Mouse (Mus musculus) G1E (cell line): ENCODE data around the gene Rnf130. TPM values are rescaled to one million over a fixed set of nuclear protein-coding genes. Genes with fewer than 3 reads are reported as not detected.

ENCODE experiments used
- ATAC-seq: 2 replicates; pipeline ENCODE4 v1.8.0; 2016; ENCODE audit warnings: mild to moderate bottlenecking; ENCODE audit not compliant: insufficient number of reproducible peaks, poor library complexity, low FRiP score, severe bottlenecking; ENCODE audit errors: extremely low read depth
- DNase-seq: peaks from one replicate; pipeline ENCODE4 v3.0.0; 2012; ENCODE audit warnings: low spot score
- H3K27me3 ChIP-seq: 2 replicates; pipeline ENCODE4 v1.6.1; 2012; ENCODE audit warnings: mild to moderate bottlenecking, low read length, inconsistent platforms; ENCODE audit not compliant: insufficient read depth
- H3K36me3 ChIP-seq: replicated peaks from 2 replicates; pipeline ENCODE3; 2012; ENCODE audit warnings: mild to moderate bottlenecking, inconsistent platforms
- H3K4me1 ChIP-seq: 2 replicates; pipeline ENCODE4 v1.6.1; 2012; ENCODE audit warnings: low read depth, low read length, inconsistent platforms, mixed read lengths; ENCODE audit not compliant: insufficient read depth
- H3K4me3 ChIP-seq: 2 replicates; pipeline ENCODE4 v1.5.1; 2012; ENCODE audit warnings: low read depth, mild to moderate bottlenecking, inconsistent platforms, low read length, moderate library complexity, mixed read lengths
- H3K9me3 ChIP-seq: replicated peaks from 2 replicates; pipeline ENCODE4 v1.6.1; 2012; ENCODE audit warnings: inconsistent platforms
- CTCF ChIP-seq: IDR thresholded peaks from 2 replicates; pipeline ENCODE4 v1.5.1; 2012; ENCODE audit warnings: low read depth, low read length, inconsistent platforms, mixed read lengths
- GATA1 ChIP-seq: IDR thresholded peaks from 2 replicates; pipeline ENCODE4 v1.6.1; 2012; ENCODE audit warnings: borderline replicate concordance, low read length, inconsistent platforms, mixed read lengths
- GATA2 ChIP-seq: IDR thresholded peaks from 2 replicates; pipeline ENCODE4 v1.6.1; 2012; ENCODE audit warnings: low read depth, low read length, inconsistent platforms, borderline replicate concordance
- POLR2AphosphoS5 ChIP-seq: IDR thresholded peaks from 2 replicates; pipeline ENCODE4 v1.6.1; 2012; ENCODE audit warnings: low read depth, low read length, inconsistent platforms; ENCODE audit not compliant: insufficient replicate concordance
- TAL1 ChIP-seq: conservative IDR thresholded peaks from 2 replicates; pipeline ENCODE4 v1.6.1; 2012; ENCODE audit warnings: low read depth, low read length, inconsistent platforms, mixed read lengths
- polyA plus RNA-seq: library from polyadenylated mRNA; stranded (reverse); fragments of >175 nt; gene quantifications from 2 replicates; pipeline ENCODE4 v1.2.3, GENCODE M21; 2012
- total RNA-seq, 2 experiments: library from RNA; stranded (forward) in 1 of 2; stranded (reverse) in 1 of 2; fragments of 200-1000 nt in 1 of 2; fragments of >200 nt in 1 of 2; fragmentation: Nextera tagmentation in 1 of 2; gene quantifications; 2 replicates each; pipeline ENCODE4 v1.2.3; 2014 to 2017

The Rnf130 gene
- total and polyA plus RNA-seq, 3 experiments, result 80.8 to 225 (median 199) TPM

DNA sequence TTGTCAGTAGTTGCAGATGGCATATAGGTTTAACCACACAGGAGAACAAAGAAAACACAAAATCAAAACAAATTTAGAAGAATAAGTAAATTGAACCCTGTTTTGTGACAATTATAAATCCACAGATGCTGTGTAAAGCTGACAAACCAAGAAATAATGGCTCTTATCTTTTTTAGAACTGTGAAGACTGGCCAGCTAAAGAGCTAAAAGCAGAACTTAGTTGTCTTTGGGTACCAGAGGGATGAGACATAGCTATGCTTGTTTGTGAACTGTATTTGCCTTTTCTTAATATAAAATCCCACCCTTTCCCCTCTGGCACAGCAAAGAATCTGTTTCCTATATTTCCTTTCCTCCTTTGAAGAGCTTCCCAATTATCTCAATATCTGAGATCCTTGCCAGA lies 9.0 kb downstream of the Rnf130 start:
- no peak for ATAC-seq
- H3K4me1 ChIP-seq, result peaks cover 82% of the 10 kb centered on the region
- H3K9me3 ChIP-seq, result no peaks in the 10 kb centered on the region
- no peaks in the 10 kb centered on the region for H3K27me3 ChIP-seq
- no peak overlapping the region for H3K4me3 ChIP-seq
- no peak for DNase-seq
- peaks cover 16% of the 10 kb centered on the region for H3K36me3 ChIP-seq
- no peak for TF ChIP-seq GATA2
- no peak for TF ChIP-seq TAL1
- TF ChIP-seq CTCF, result no peak
- no peak for TF ChIP-seq GATA1
- no peak for TF ChIP-seq POLR2AphosphoS5

DNA sequence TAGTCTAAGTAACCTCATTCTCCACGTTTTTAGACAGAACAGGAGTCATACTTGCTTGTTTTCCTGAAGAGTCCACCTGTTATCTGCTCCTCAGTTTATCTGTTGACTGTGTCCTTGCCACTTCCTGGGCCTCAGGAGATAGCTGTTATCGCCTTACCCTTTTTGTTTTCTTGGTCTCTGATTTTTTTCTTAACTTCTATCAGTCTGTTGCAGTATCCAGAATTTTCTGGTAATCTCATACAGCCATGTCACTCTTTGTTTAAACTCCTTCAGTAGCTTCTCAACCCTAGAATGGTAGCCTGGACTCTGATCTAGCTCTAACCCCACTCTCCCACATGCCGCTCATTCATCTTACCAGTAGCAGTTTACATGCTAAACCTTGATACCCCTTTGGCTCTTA lies 10.6 kb downstream of the Rnf130 start:
- H3K4me1 ChIP-seq, result peaks cover 74% of the 10 kb centered on the region
- no peaks in the 10 kb centered on the region for H3K27me3 ChIP-seq
- H3K4me3 ChIP-seq, result peak overlapping the region; percentile 9; the same call in 1 of the 2 replicates
- no peaks in the 10 kb centered on the region for H3K9me3 ChIP-seq
- peak; percentile 88 for ATAC-seq
- peaks cover 16% of the 10 kb centered on the region for H3K36me3 ChIP-seq
- TF ChIP-seq CTCF, result no peak
- no peak for TF ChIP-seq POLR2AphosphoS5
- no peak for TF ChIP-seq GATA1
- 0 out of 2 replicates have a peak, but pooled peaks have one; percentile 34 for TF ChIP-seq GATA2
- peak; percentile 97 for TF ChIP-seq TAL1
- peak; percentile 34 for DNase-seq

DNA sequence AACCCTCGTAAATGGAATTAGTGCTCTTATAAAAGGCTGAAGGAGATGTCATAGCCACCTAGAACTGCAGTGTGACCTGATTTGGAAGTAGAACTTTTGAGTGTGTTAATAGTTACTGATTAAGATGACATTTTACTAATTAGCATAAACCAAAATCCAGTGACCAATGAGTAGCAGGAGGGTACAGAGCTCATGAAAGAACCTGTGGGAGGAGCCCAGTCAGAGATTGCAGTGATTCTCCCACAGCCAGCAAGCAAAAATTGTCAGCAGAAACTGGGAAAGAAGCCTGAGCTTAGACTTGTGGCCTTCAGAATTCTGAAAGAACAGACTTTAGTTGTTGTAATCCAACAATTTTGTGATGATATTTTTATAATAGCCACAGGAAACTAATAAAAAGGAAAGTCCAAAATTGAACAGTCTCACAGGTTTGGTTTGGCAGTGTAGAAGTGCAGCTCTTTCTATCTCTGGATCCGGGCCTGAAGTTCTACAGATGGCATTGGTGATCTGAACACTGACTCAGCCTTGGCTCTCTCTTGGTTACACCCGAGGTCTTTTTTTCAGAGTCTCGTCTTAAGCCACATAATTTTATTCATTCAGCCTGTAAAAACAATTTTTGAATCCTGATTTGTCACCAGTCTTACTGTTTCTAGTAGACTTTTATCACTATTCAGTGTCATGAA lies 11.8 kb downstream of the Rnf130 start:
- no peak for DNase-seq
- H3K4me3 ChIP-seq, result no peak overlapping the region; the same call in 1 of the 2 replicates
- H3K4me1 ChIP-seq, result peaks cover 75% of the 10 kb centered on the region
- no peaks in the 10 kb centered on the region for H3K9me3 ChIP-seq
- no peaks in the 10 kb centered on the region for H3K27me3 ChIP-seq
- H3K36me3 ChIP-seq, result peaks cover 10% of the 10 kb centered on the region
- TF ChIP-seq CTCF (no peak), GATA1 (no peak), GATA2 (no peak), POLR2AphosphoS5 (no peak), TAL1 (no peak)
- ATAC-seq, result no peak

DNA sequence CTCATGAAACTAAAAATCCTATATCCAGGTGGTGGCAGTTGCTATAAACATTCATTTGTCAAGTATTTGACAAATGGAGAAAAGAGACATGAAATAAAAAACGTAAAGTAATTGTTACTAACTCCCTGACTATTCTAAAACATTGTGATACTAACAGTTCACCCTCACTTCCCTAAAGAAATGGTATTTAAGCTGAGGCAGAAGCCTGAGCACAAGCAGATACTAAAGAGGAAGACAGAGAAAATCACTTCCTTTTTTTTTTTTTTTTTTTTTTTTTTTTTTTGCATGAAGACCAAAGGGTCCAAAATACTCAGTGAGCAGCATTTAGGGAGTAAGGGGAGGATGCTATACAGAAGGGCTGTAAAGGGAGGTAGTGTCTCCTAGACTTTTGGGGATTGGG lies 13.6 kb downstream of the Rnf130 start:
- Histone ChIP-seq H3K36me3 (peaks cover 5% of the 10 kb centered on the region), H3K4me3 (no peak overlapping the region), H3K9me3 (no peaks in the 10 kb centered on the region), H3K27me3 (no peaks in the 10 kb centered on the region), H3K4me1 (peaks cover 69% of the 10 kb centered on the region)
- TF ChIP-seq GATA2 (no peak), TAL1 (no peak), POLR2AphosphoS5 (no peak), GATA1 (no peak), CTCF (no peak)
- no peak for DNase-seq
- no peak for ATAC-seq

DNA sequence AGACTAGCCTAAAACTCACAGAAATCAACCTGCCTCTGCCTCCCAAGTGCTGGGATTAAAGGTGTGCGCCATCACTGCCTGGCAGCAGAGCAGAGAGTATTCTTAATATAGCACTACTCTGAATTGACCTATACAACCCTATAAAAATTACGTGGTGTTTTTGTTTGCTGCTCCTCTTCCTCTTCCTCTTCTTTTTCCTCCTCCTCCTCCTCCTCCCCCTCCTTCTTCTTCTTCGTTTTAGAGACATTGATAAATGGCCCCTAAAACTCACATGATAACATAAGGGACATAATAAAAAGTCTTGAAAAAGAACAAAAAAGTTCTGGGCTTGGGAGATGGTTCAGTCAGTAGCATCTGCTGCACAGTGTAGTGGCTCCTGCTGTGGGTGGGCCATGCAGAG lies 16.0 kb downstream of the Rnf130 start:
- no peaks in the 10 kb centered on the region for H3K9me3 ChIP-seq
- H3K36me3 ChIP-seq, result peaks cover 5% of the 10 kb centered on the region
- H3K4me1 ChIP-seq, result peaks cover 70% of the 10 kb centered on the region
- no peak for DNase-seq
- no peak for TF ChIP-seq GATA2
- no peak for TF ChIP-seq CTCF
- no peak for TF ChIP-seq GATA1
- no peak for TF ChIP-seq TAL1
- no peak for TF ChIP-seq POLR2AphosphoS5
- no peak overlapping the region for H3K4me3 ChIP-seq
- ATAC-seq, result no peak
- H3K27me3 ChIP-seq, result no peaks in the 10 kb centered on the region

DNA sequence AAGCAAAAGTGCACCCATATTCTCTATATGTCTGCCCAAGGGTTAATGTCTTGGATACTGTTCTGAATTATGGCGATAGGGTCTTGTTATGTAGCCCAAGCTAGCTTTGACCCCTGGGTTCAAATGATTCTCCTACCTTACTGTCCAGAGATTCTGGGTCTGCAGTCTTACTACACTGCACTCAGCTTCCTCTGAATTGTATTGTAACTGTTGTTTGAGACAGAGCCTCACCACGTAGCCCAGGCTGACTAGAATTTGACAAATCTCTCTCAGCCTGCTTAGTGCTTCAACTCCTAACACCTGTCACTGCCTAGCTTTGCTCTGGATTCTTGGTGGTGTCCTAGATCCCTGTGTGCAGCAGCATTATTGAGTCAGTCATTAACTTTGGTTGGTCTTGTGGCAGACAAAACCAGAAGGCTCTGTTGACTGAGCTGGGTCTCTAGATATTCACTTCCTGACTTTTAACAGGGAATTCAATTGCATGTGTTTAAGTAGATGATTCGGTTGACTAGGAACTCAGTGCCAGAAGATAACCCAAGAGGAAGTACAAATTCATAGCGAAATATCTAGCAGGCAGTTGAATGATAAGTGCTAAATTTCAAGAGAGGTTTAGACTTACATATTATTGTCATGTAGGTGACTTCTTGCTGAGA lies 17.3 kb downstream of the Rnf130 start:
- ATAC-seq, result peak; percentile 59
- Histone ChIP-seq H3K36me3 (peaks cover 9% of the 10 kb centered on the region), H3K4me3 (no peak overlapping the region), H3K9me3 (no peaks in the 10 kb centered on the region), H3K27me3 (no peaks in the 10 kb centered on the region), H3K4me1 (peaks cover 67% of the 10 kb centered on the region)
- TF ChIP-seq CTCF (no peak), GATA2 (no peak), POLR2AphosphoS5 (no peak), TAL1 (no peak), GATA1 (no peak)
- no peak for DNase-seq
